Mouse (Mus musculus) intestine, embryonic 15.5 days (tissue): ENCODE results near the gene Ppp2r2c. TPM values are rescaled to one million over a fixed set of nuclear protein-coding genes. Genes with fewer than 3 reads are reported as not detected.
"Not testable (repeated sequence)": the region's sequence is repeated elsewhere in the genome, so short reads cannot be mapped to it uniquely, and the experiment has no call there.

Experiments
- ATAC-seq: fragments of 200-750 bp; cut with Nextera tagmentation; 2 replicates; pipeline ENCODE4 v1.8.0; 2017; ENCODE audit warnings: moderate TSS enrichment, moderate library complexity
- H3K27ac ChIP-seq: fragments of 300-500 bp; sonication (generic); 2 replicates; pipeline ENCODE4 v1.5.1; 2015; ENCODE audit warnings: mild to moderate bottlenecking, inconsistent platforms
- H3K27me3 ChIP-seq: fragments of 300-500 bp; sonication (generic); replicated peaks from 2 replicates; pipeline ENCODE4 v1.6.1; 2015; ENCODE audit warnings: inconsistent platforms
- H3K36me3 ChIP-seq: fragments of 300-500 bp; sonication (generic); 2 replicates; pipeline ENCODE4 v1.6.1; 2015; ENCODE audit warnings: inconsistent platforms
- H3K4me1 ChIP-seq: fragments of 300-500 bp; sonication (generic); replicated peaks from 2 replicates; pipeline ENCODE4 v1.6.1; 2015; ENCODE audit warnings: inconsistent platforms
- H3K4me2 ChIP-seq: fragments of 300-500 bp; sonication (generic); replicated peaks from 2 replicates; pipeline ENCODE4 v1.6.1; 2015; ENCODE audit warnings: mild to moderate bottlenecking, inconsistent platforms
- H3K4me3 ChIP-seq: fragments of 300-500 bp; sonication (generic); replicated peaks from 2 replicates; pipeline ENCODE4 v1.5.1; 2015; ENCODE audit warnings: inconsistent platforms
- H3K9ac ChIP-seq: fragments of 300-500 bp; sonication (generic); 2 replicates; pipeline ENCODE4 v1.6.1; 2015; ENCODE audit warnings: inconsistent platforms
- H3K9me3 ChIP-seq: fragments of 300-500 bp; sonication (generic); 2 replicates; pipeline ENCODE4 v1.6.1; 2016; ENCODE audit warnings: inconsistent platforms
- WGBS: fragments of 180-500 bp; shearing (Covaris S2); methylation state at CpG from one replicate; pipeline ENCODE4 v1.1.7; 2015; 5-methylcytosine and 5-hydroxymethylcytosine counted together
- polyA plus RNA-seq: library from polyadenylated mRNA; unstranded; fragments of >200 nt; fragmentation: Nextera tagmentation; extraction: Ambion mirVana; gene quantifications from 2 replicates; pipeline ENCODE4 v1.2.1, GENCODE M21; 2015

The Ppp2r2c gene
- polyA plus RNA-seq, 1 experiment from 2014 or later, result 0.89 TPM

DNA sequence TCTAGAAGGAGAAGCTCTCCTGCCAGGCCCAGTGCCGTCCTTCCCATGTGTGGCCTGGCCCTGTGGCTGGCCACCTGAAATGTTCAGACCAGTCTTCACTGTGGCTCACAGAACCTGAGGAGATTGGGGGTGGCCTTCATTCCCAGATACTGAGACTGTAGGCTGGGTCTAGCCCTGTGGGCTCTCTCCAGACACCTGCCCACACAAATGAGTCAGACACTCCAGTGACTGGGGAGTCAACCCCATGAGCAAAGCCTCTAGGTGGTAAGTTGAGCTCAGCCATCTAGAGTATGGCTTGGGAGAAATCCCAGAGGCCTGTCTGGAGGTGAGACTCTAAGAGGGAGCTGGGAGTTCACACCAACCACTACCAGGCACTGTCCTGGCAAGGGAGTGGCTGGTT lies 53.6 kb downstream of the Ppp2r2c start:
- no peak overlapping the region for H3K4me2 ChIP-seq
- WGBS, result 77% methylated on average over 1 of the region's 1 CpGs
- H3K4me1 ChIP-seq, result no peaks in the 10 kb centered on the region
- no peaks in the 10 kb centered on the region for H3K27me3 ChIP-seq
- no peaks in the 10 kb centered on the region for H3K9me3 ChIP-seq
- no peak overlapping the region for H3K9ac ChIP-seq
- ATAC-seq, result no peak
- H3K27ac ChIP-seq, result no peak overlapping the region
- no peaks in the 10 kb centered on the region for H3K36me3 ChIP-seq
- no peak overlapping the region for H3K4me3 ChIP-seq

DNA sequence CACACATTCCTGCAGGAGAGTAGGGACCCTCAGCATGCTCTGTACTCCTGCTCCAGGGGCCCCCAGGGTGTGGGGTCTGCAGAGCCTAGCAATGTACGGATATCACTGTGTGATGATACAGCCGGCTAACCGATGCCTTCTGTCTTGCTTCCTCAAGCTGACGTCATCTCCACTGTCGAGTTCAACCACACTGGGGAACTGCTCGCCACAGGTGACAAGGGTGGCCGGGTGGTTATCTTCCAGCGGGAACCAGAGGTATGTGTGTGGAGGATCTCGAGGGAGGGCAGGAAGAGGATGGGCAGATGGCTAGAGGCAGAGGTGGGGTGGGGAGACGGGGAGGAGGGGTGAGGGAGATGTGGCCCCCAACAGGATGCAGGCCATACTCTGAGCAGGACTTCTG lies 54.5 kb downstream of the Ppp2r2c start:
- Histone ChIP-seq H3K4me3 (no peak overlapping the region), H3K4me2 (no peak overlapping the region), H3K27me3 (no peaks in the 10 kb centered on the region), H3K4me1 (no peaks in the 10 kb centered on the region), H3K36me3 (no peaks in the 10 kb centered on the region), H3K9ac (no peak overlapping the region), H3K9me3 (no peaks in the 10 kb centered on the region), H3K27ac (no peak overlapping the region)
- ATAC-seq, result no peak
- WGBS, result 65% methylated on average over 10 of the region's 10 CpGs

DNA sequence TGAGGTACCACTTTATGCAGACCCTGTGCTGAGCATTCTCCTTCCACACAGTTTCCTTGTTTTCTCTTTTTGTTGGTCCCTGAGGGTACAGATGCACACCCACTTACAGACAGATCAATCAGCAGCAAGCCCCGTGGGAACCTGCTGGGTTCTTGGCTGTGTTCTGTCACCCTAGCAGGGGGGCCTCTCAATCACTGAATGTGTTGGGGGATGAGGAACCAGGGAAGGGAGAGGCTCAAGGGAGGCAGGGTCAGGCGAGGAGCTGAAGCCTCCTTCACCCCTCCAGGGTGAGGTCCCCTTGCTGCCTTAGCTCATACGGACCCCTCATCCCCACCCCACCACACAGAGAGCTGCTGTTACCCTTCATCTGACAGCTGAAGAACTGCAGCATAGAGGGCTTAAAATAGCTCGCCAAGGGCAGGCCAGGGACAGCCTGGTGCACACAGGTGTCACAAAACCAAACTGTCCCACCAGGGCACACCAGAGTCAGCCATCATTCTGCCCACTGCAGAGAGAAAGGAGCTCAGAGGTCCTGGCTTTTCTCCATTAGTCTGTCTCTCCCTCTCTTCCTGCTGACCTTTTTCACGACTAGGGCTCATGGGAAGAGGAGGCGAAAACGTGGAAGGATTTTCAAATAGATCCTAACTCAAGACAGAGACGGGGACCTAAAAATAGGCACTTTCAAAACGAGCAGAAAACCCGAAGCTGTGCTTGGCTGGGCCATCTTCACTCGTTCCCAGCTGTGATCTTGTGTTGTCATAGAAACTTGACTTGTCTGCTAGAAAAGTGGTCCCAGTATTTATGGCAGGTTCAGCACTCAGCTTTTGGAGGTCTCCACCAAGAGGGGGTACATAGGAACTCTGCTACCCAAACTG lies 55.8 kb downstream of the Ppp2r2c start:
- no peak overlapping the region for H3K27ac ChIP-seq
- 33% methylated on average over 11 of the region's 11 CpGs for whole genome bisulfite sequencing
- no peak overlapping the region for H3K4me3 ChIP-seq
- no peaks in the 10 kb centered on the region for H3K27me3 ChIP-seq
- H3K4me1 ChIP-seq, result no peaks in the 10 kb centered on the region
- no peaks in the 10 kb centered on the region for H3K36me3 ChIP-seq
- ATAC-seq, result no peak
- H3K9me3 ChIP-seq, result no peaks in the 10 kb centered on the region
- no peak overlapping the region for H3K9ac ChIP-seq
- H3K4me2 ChIP-seq, result no peak overlapping the region

DNA sequence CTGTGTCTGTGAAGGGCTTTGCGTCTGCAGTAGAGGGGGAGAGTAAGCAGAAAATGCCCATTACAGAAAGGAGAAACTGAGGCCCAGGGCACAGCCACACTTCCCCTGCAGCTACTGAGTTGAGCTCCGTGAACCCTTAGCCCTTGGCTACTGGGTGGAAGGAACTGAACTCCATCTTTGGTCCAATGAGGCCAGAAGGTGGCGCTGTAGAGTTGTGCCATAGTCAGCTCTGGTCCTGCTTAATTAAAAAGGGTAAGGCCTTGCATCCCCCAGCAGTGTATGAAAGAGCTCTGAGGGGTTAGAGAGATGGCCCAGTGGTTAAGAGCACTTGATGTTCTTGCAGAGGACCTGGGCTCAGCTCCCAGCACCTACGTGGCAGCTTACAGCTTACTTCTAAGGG lies 60.4 kb downstream of the Ppp2r2c start:
- no peak overlapping the region for H3K9ac ChIP-seq
- no peak for ATAC-seq
- WGBS, result 54% methylated on average over 4 of the region's 4 CpGs

DNA sequence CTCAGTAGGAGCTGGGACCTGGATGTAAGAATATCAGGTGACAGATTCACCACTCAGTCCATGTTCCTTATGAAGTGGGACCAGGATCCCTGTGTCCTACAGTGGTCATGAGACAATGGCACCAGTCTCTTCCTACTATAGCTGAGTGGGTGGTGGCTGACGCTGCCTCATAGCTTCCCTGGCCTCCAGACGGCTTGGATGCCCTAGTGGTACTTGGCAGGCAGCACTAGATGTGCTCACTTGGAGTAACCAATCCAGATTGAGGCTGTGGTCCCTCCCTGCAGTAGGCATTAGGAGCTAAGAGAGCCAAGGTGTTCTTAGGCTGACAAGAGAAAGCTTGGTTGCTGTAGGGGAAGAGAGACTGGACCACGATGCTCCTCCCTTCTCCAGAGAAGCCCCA lies 61.1 kb downstream of the Ppp2r2c start:
- Histone ChIP-seq H3K4me2 (no peak overlapping the region), H3K9me3 (no peaks in the 10 kb centered on the region), H3K36me3 (no peaks in the 10 kb centered on the region), H3K9ac (no peak overlapping the region), H3K27me3 (no peaks in the 10 kb centered on the region), H3K4me3 (no peak overlapping the region), H3K4me1 (no peaks in the 10 kb centered on the region), H3K27ac (no peak overlapping the region)
- WGBS, result 68% methylated on average over 3 of the region's 3 CpGs
- ATAC-seq, result no peak

More for the DNA sequence above, 60.4 kb downstream of the Ppp2r2c start:
- Histone ChIP-seq H3K4me1 (no peaks in the 10 kb centered on the region), H3K27ac (no peak overlapping the region), H3K4me3 (no peak overlapping the region), H3K4me2 (no peak overlapping the region), H3K9me3 (no peaks in the 10 kb centered on the region), H3K27me3 (no peaks in the 10 kb centered on the region), H3K36me3 (no peaks in the 10 kb centered on the region)

DNA sequence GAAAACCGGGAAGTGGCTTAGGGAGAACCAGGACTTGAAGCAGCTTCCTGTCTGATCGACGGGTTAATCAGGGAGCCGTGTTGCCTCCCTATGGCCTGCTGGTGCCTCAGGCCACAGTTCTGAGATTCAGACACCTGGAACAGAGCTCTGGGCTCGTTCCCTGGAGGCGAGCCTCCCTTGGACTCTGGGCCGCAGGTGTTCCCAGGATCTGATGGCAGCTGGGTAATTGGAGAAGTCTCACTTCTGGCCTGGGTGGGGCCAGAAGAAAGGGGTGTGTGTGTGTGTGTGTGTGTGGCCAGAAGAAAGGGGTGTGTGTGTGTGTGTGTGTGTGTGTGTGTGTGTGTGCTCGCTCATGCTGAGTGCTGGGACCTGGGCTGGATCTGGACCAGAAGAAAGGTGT lies 65.1 kb downstream of the Ppp2r2c start:
- no peak overlapping the region for H3K4me3 ChIP-seq
- no peaks in the 10 kb centered on the region for H3K4me1 ChIP-seq
- no peak overlapping the region for H3K27ac ChIP-seq
- no peaks in the 10 kb centered on the region for H3K36me3 ChIP-seq
- H3K4me2 ChIP-seq, result no peak overlapping the region
- 64% methylated on average over 7 of the region's 8 CpGs for WGBS
- no peaks in the 10 kb centered on the region for H3K9me3 ChIP-seq
- ATAC-seq, result peak; percentile 78
- no peaks in the 10 kb centered on the region for H3K27me3 ChIP-seq
- H3K9ac ChIP-seq, result no peak overlapping the region

DNA sequence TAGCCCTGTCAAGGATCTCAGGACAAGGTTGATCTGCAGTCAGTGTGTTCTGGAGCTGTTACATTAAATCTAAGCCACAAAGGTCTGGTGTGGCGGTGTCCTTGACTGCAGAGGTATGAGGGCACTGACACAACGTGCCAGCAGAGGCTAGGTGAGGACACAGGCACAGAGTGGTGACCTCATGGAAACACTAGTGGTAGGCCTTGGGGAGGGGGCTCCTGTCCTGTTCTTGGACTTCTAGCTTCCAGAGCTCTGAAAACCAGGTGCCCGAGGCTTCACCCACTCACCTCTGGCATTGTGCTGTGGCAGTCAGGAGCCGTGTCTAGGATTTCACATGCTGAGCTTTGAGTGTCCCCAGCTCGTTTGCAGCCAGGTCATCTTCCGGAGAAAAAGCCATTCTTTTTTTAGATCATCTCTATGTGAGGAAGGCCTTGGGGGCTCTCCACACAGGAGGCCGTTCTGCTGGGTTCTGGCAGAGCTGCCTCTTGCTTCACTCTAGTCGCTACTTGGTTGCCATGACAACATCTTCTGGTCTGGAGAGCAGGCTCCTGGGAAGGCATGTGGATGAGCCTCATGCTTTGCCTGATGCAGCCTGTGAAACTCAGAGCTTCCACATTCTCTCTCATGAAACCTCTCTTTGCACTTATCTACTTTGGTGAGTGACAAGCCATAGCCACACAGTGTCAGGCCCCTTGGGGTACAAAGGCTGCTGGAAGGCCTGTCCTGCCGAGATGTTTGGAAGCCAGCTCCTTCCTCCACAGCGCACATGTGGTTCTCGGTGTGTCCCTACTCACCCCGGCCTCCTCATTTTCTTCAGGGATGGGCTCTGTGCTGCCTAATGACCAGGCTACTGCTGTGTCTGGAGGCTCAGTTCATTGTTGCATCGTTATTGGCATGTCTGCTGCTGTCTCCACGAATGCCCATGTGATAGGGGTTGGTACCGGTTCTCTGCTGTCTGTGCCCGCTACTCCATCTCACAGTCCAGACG lies 67.5 kb downstream of the Ppp2r2c start:
- ATAC-seq, result no peak
- Histone ChIP-seq H3K9ac (no peak overlapping the region), H3K4me1 (no peaks in the 10 kb centered on the region), H3K4me3 (no peak overlapping the region), H3K36me3 (no peaks in the 10 kb centered on the region), H3K9me3 (no peaks in the 10 kb centered on the region), H3K27me3 (no peaks in the 10 kb centered on the region), H3K27ac (no peak overlapping the region), H3K4me2 (no peak overlapping the region)
- WGBS, result 67% methylated on average over 17 of the region's 17 CpGs

DNA sequence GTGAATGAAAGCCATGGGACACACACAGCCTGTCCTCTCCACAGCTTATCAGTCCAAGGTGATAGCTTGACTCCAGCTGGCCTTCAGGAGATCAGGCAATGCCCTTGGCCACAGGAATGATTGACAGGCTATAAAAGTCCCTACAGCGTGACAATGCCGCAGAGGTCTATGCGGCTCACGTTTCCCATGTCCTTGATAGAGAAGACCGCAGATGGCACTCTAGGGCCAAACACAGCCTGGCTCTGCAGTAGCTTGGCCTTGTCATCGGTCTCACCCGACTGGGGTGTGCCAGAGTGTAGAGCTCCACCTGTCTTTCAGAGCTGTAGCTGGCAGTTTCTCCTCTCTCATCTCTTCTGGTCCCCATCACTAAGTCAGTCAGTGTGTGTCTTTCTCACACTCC lies 68.2 kb downstream of the Ppp2r2c start:
- no peaks in the 10 kb centered on the region for H3K9me3 ChIP-seq
- H3K4me1 ChIP-seq, result no peaks in the 10 kb centered on the region
- no peak for ATAC-seq
- no peaks in the 10 kb centered on the region for H3K27me3 ChIP-seq
- H3K27ac ChIP-seq, result no peak overlapping the region
- H3K9ac ChIP-seq, result no peak overlapping the region
- 63% methylated on average over 7 of the region's 7 CpGs for WGBS
- H3K4me3 ChIP-seq, result no peak overlapping the region
- H3K36me3 ChIP-seq, result no peaks in the 10 kb centered on the region
- no peak overlapping the region for H3K4me2 ChIP-seq

DNA sequence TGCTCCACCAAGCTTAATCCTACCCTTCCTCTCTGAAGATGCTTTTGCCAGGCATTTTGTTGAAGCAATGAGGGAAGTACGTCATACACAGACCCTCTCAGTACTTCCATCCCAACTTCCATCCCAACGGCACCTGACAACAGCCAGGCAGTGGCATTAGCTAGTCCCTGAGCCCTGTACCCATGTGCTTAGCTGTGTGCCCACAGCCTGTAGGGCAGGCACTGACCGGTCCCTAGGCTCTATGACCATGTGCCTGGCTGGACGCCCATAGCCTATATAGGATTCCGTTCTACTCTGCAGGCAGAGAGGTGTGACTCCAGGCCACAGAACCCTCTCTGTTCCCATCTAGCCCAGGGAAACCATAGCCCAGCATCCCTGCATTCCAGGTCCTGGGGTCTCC lies 69.7 kb downstream of the Ppp2r2c start:
- ATAC-seq, result no peak
- H3K27ac ChIP-seq, result no peak overlapping the region
- H3K27me3 ChIP-seq, result no peaks in the 10 kb centered on the region
- no peak overlapping the region for H3K4me3 ChIP-seq
- WGBS, result 91% methylated on average over 5 of the region's 5 CpGs
- no peak overlapping the region for H3K4me2 ChIP-seq
- no peaks in the 10 kb centered on the region for H3K9me3 ChIP-seq
- H3K9ac ChIP-seq, result no peak overlapping the region
- H3K4me1 ChIP-seq, result no peaks in the 10 kb centered on the region
- H3K36me3 ChIP-seq, result no peaks in the 10 kb centered on the region

DNA sequence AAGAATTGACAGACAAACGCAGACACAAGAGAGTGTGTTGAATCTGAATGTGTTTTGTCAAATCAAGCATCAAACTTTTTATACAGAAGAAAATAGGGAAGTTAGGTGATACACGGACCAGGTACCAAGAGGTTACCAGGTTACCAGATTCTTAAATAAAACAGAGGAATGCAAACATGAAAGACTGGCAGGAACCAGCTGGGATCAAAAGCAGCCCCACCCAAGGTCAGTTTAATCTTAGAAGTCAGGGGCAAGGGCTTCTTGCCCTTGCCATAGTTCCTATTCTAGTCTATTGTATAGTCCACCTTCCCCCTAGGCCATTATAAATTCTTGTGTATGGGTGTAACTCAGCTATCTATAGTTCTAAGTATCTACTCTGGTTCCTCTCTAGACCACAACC lies 70.7 kb downstream of the Ppp2r2c start:
- not testable (repeated sequence) for H3K27me3 ChIP-seq, H3K4me2 ChIP-seq, H3K4me3 ChIP-seq, H3K4me1 ChIP-seq, H3K27ac ChIP-seq, ATAC-seq, H3K36me3 ChIP-seq, H3K9me3 ChIP-seq, H3K9ac ChIP-seq
- 69% methylated on average over 2 of the region's 2 CpGs for WGBS

DNA sequence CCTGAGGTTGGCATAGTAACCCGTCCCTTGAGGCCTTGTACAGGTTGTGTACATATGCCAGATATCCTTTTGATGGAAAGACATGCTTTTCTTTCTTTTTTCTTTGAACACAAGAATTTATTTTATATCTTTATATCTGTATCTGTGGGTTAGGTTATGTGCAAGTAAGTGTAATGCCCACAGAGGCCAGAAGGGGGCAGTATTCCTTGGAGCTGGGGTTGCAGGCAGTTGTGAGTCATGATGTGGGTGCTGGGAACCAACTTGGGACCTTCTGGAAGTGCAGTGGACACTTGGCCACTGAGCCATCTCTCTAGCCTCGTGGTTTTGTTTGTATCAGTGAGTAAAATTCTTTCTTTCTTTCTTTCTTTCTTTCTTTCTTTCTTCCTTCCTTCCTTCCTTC lies 74.1 kb downstream of the Ppp2r2c start:
- no peak overlapping the region for H3K4me2 ChIP-seq
- H3K4me1 ChIP-seq, result no peaks in the 10 kb centered on the region
- no peak overlapping the region for H3K4me3 ChIP-seq
- no peaks in the 10 kb centered on the region for H3K27me3 ChIP-seq
- WGBS, result 91% methylated on average over 2 of the region's 2 CpGs
- H3K27ac ChIP-seq, result no peak overlapping the region
- ATAC-seq, result no peak
- no peaks in the 10 kb centered on the region for H3K9me3 ChIP-seq
- H3K9ac ChIP-seq, result no peak overlapping the region
- no peaks in the 10 kb centered on the region for H3K36me3 ChIP-seq

DNA sequence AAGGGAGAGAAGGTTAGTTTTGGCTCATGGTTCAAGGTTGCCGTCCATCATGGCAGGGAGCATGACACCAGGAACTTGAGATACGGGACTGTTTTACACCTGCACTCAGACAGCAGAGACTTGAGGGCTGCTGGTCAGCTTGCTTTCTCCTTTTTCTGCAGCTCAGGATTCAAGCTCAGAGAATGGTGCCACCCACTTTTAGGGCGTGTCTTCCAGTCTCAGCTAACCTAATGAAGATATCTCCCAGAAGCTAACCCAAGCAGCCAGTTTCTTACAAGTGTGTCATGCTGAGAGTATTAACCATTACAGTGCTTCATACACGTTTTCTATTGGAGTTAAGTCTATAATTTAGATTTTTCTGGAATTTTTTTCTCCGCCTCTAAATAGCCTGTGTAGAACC lies 76.2 kb downstream of the Ppp2r2c start:
- H3K36me3 ChIP-seq, result no peaks in the 10 kb centered on the region
- no peak overlapping the region for H3K4me2 ChIP-seq
- H3K4me1 ChIP-seq, result no peaks in the 10 kb centered on the region
- no peak overlapping the region for H3K9ac ChIP-seq
- H3K4me3 ChIP-seq, result no peak overlapping the region
- 59% methylated on average over 5 of the region's 5 CpGs for WGBS
- ATAC-seq, result no peak
- no peaks in the 10 kb centered on the region for H3K27me3 ChIP-seq
- no peaks in the 10 kb centered on the region for H3K9me3 ChIP-seq
- no peak overlapping the region for H3K27ac ChIP-seq
